Mouse (Mus musculus) kidney, adult 2 months (tissue): ENCODE results near the gene Gm3045.
A peak's percentile ranks its signal among the peaks of the same experiment; 100 is the strongest.

Experiments
- CTCF ChIP-seq: fragments of 200-500 bp; conservative IDR thresholded peaks from 2 replicates; pipeline ENCODE4 v1.5.1; 2011; ENCODE audit warnings: low read depth, mild to moderate bottlenecking, control low read depth, low read length, moderate library complexity, mixed read lengths; ENCODE audit not compliant: insufficient read depth, insufficient read length
- POLR2A ChIP-seq: fragments of 200-500 bp; IDR thresholded peaks from one replicate; pipeline ENCODE4 v1.6.1; 2011; ENCODE audit warnings: low read depth, low read length, control low read depth

GRCm38 (mm10) chr13:56435615-56436287 lies 9.4 kb downstream of the Gm3045 start:
- TF ChIP-seq CTCF (peak; percentile 28; the same call in 1 of the 2 replicates), POLR2A (no peak)
